Mouse (Mus musculus): Measurements from ENCODE around the gene Ptprt.

DNA sequence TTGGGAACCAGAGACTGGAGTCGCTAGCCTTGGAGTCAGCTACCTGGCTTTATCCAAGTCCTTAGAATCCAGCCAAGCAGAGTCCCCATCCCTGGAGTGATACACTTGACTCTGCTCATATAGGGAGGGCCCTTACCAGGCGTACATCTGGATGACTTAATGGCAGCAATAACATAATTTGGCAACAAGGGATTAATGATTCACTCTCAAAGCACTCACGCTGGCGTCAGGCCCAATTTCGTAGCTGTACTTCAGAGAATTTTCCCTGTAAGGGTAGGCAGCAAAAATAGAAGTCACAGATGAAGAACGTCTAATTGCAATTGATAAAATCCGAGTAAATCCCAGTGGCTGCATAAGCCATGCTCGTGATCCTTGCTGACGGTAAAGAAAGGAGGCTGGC, 956.5 kb downstream of the Ptprt start:
- TF ChIP-seq CTCF (IDR thresholded peaks at IDR 0.05) (no peak), POLR2A (IDR thresholded peaks at IDR 0.05; ENCODE audit: insufficient read depth, low read depth, low read length) (no peak), EP300 (IDR thresholded peaks at IDR 0.05; ENCODE audit: insufficient read depth, low read depth, low read length) (no peak)

Data from heart, adult 2 months (tissue).